Mouse (Mus musculus) myocyte (in vitro differentiated cells): ENCODE results near the gene Lpin1.

Source experiments
- CEBPB ChIP-seq: IDR thresholded peaks from 2 replicates; pipeline ENCODE4 v1.6.1; 2011; ENCODE audit warnings: mild to moderate bottlenecking, moderate library complexity; ENCODE audit not compliant: poor library complexity, insufficient read depth, severe bottlenecking
- E2F4 ChIP-seq: IDR thresholded peaks from one replicate; pipeline ENCODE4 v1.6.1; 2011; ENCODE audit warnings: mild to moderate bottlenecking, control low read depth, moderate library complexity; ENCODE audit not compliant: insufficient read depth
- MAX ChIP-seq: IDR thresholded peaks from one replicate; pipeline ENCODE4 v1.6.1; 2011; ENCODE audit warnings: low read depth, mild to moderate bottlenecking, control low read depth
- MYOD1 ChIP-seq, 3 experiments: IDR thresholded peaks; one replicate each; pipeline ENCODE4 v1.6.1; 2011; ENCODE audit warnings: control low read depth in 2 of 3, low read depth in 2 of 3, mild to moderate bottlenecking in 2 of 3, moderate library complexity in 1 of 3; ENCODE audit not compliant: insufficient read length in 2 of 3, control insufficient read depth in 1 of 3
- MYOG ChIP-seq, 3 experiments: IDR thresholded peaks; one replicate each; pipeline ENCODE4 v1.6.1; 2011; ENCODE audit warnings: control low read depth in 2 of 3, low read depth in 2 of 3, mild to moderate bottlenecking in 2 of 3; ENCODE audit not compliant: insufficient read length in 2 of 3, control insufficient read depth in 1 of 3, insufficient read depth in 1 of 3
- POLR2A ChIP-seq: IDR thresholded peaks from one replicate; pipeline ENCODE4 v1.6.1; 2011; ENCODE audit warnings: low read depth, mild to moderate bottlenecking, control low read depth, moderate library complexity; ENCODE audit not compliant: insufficient read length
- POLR2AphosphoS2 ChIP-seq: IDR thresholded peaks from one replicate; pipeline ENCODE4 v1.6.1; 2011; ENCODE audit warnings: low read depth, control low read depth; ENCODE audit not compliant: insufficient read length
- REST ChIP-seq: IDR thresholded peaks from one replicate; pipeline ENCODE4 v1.6.1; 2011; ENCODE audit warnings: mild to moderate bottlenecking, control low read depth, moderate library complexity; ENCODE audit not compliant: insufficient read depth, insufficient read length
- TCF12 ChIP-seq: IDR thresholded peaks from one replicate; pipeline ENCODE4 v1.6.1; 2011; ENCODE audit warnings: mild to moderate bottlenecking, control low read depth; ENCODE audit not compliant: poor library complexity, insufficient read depth, severe bottlenecking
- TCF3 ChIP-seq: IDR thresholded peaks from one replicate; pipeline ENCODE4 v1.6.1; 2011; ENCODE audit warnings: low read depth, control low read depth; ENCODE audit not compliant: insufficient read length
- USF1 ChIP-seq: IDR thresholded peaks from one replicate; pipeline ENCODE4 v1.6.1; 2011; ENCODE audit warnings: low read depth, mild to moderate bottlenecking, control low read depth, moderate library complexity

DNA sequence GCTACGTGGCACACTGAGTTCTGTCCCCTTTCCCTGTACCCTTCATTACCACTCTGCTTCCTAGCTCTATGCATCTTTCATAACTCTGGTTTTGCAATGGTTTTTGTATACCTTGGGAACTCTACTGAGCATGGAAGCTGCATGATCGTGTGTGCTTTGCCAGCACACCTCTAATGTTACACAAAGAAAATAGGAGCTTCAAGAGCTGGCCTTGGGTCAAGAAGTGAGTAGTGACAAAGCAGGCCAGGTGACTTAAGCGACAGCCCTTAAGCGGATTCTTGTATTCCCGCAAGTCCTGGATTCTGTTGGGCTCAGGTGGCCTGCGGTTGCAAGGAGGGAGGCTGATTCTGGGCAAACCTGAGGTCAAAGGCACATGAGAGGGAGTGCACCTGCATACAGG is 37.5 kb upstream of the Lpin1 start:
- no peak for TF ChIP-seq E2F4
- no peak for TF ChIP-seq MAX
- no peak for TF ChIP-seq POLR2A
- no peak for TF ChIP-seq REST
- no peak for TF ChIP-seq TCF12
- TF ChIP-seq USF1, result no peak
- no peak for TF ChIP-seq TCF3
- TF ChIP-seq CEBPB, result no peak
- TF ChIP-seq MYOD1 (IDR thresholded peaks at IDR 0.05; ENCODE audit: control insufficient read depth in 1 of 3, insufficient read length in 2 of 3, low read depth in 2 of 3), result no peak
- no peak for TF ChIP-seq MYOG (IDR thresholded peaks at IDR 0.05; ENCODE audit: control insufficient read depth in 1 of 3, insufficient read depth in 1 of 3, insufficient read length in 2 of 3, low read depth in 2 of 3)
- TF ChIP-seq POLR2AphosphoS2, result no peak
